Mouse (Mus musculus) heart, postnatal 0 days (tissue): Measurements from ENCODE around the gene Trpm4. TPM values are rescaled to one million over a fixed set of nuclear protein-coding genes. Genes with fewer than 3 reads are reported as not detected.

Experiments
- ATAC-seq: fragments of 200-750 bp; cut with Nextera tagmentation; 2 replicates; pipeline ENCODE4 v1.8.0; 2017; ENCODE audit warnings: low read depth, moderate number of reproducible peaks, moderate library complexity; ENCODE audit not compliant: insufficient read depth
- DNase-seq: peaks from one replicate; pipeline ENCODE4 v3.0.0-alpha.2; 2016; ENCODE audit warnings: low spot score
- H3K27ac ChIP-seq: fragments of 300-500 bp; sonication (generic); 2 replicates; pipeline ENCODE4 v1.5.1; 2014; ENCODE audit warnings: low read depth, mild to moderate bottlenecking
- H3K27me3 ChIP-seq: fragments of 300-500 bp; sonication (generic); 2 replicates; pipeline ENCODE4 v1.6.1; 2014; ENCODE audit warnings: low read length, mixed read lengths; ENCODE audit not compliant: control insufficient read depth, insufficient read depth
- H3K36me3 ChIP-seq: fragments of 300-500 bp; sonication (generic); replicated peaks from 2 replicates; pipeline ENCODE4 v1.6.1; 2014; ENCODE audit warnings: low read length, mixed read lengths; ENCODE audit not compliant: control insufficient read depth, insufficient read depth
- H3K4me1 ChIP-seq: fragments of 300-500 bp; sonication (generic); 2 replicates; pipeline ENCODE4 v1.6.1; 2014; ENCODE audit warnings: antibody characterized with exemption; ENCODE audit not compliant: control insufficient read depth, insufficient read depth
- H3K4me2 ChIP-seq: fragments of 300-500 bp; sonication (generic); 2 replicates; pipeline ENCODE4 v1.6.1; 2014; ENCODE audit warnings: low read depth, mild to moderate bottlenecking, low read length, moderate library complexity
- H3K4me3 ChIP-seq: fragments of 300-500 bp; sonication (generic); 2 replicates; pipeline ENCODE4 v1.5.1; 2014; ENCODE audit warnings: low read depth, low read length
- H3K9ac ChIP-seq: fragments of 300-500 bp; sonication (generic); replicated peaks from 2 replicates; pipeline ENCODE4 v1.6.1; 2014; ENCODE audit warnings: low read depth, low read length, mixed read lengths
- H3K9me3 ChIP-seq: fragments of 300-500 bp; sonication (generic); replicated peaks from 2 replicates; pipeline ENCODE4 v1.6.1; 2016; ENCODE audit warnings: low read length; ENCODE audit not compliant: control insufficient read depth
- CTCF ChIP-seq: IDR thresholded peaks from 2 replicates; pipeline ENCODE4 v1.5.1; 2016; ENCODE audit warnings: antibody characterized with exemption, control low read depth, low read depth
- EP300 ChIP-seq: IDR thresholded peaks from 2 replicates; pipeline ENCODE4 v1.6.1; 2016; ENCODE audit warnings: antibody characterized with exemption, low read depth
- WGBS: fragments of 180-500 bp; shearing (Covaris S2); extraction: QIAGEN DNeasy Blood & Tissue Kit; methylation state at CpG from one replicate; pipeline ENCODE4 v1.1.7; 2014; 5-methylcytosine and 5-hydroxymethylcytosine counted together
- polyA plus RNA-seq: library from polyadenylated mRNA; unstranded; fragments of >200 nt; fragmentation: Nextera tagmentation; extraction: Ambion mirVana; gene quantifications from 2 replicates; pipeline ENCODE4 v1.2.1, GENCODE M21; 2015
- total RNA-seq: library from RNA; depleted of rRNA; stranded (reverse); fragments of >200 nt; gene quantifications from 2 replicates; pipeline ENCODE4 v1.2.3, GENCODE M21; 2014; ENCODE audit warnings: low replicate concordance; rRNA removed

Trpm4 gene
- total RNA-seq (15.8 and 44.0 TPM in 2 replicates), polyA plus RNA-seq (14.2 and 15.2 TPM in 2 replicates)

GRCm38 (mm10) chr7:45333431-45333982 is at the start of gene Trpm4:
Gene Trpm4, minus strand, starts transcription at chr7:45333780.
- Histone ChIP-seq H3K27ac (peak within 1 kb of the TSS; percentile 88), H3K27me3 (no peaks in the 10 kb centered on the region), H3K36me3 (no peaks in the 10 kb centered on the region), H3K9ac (peak within 1 kb of the TSS; percentile 63), H3K4me1 (peaks cover 22% of the 10 kb centered on the region), H3K4me2 (peak within 1 kb of the TSS; percentile 81), H3K9me3 (no peaks in the 10 kb centered on the region), H3K4me3 (peak within 1 kb of the TSS; percentile 65)
- peak; percentile 74 for ATAC-seq
- 0% methylated on average over 38 of the region's 38 CpGs for WGBS
- DNase-seq = peak; percentile 82
- TF ChIP-seq EP300 (no peak), CTCF (no peak)

- H3K27ac ChIP-seq = no peak overlapping the region
- DNase-seq (no peak), ATAC-seq (no peak)
- no peaks in the 10 kb centered on the region for H3K27me3 ChIP-seq
- no peak overlapping the region for H3K4me2 ChIP-seq
- no peak overlapping the region for H3K9ac ChIP-seq
- no peak overlapping the region for H3K4me3 ChIP-seq
- 87% methylated on average over 1 of the region's 1 CpGs for WGBS
- H3K36me3 ChIP-seq = peaks cover 83% of the 10 kb centered on the region
- no peaks in the 10 kb centered on the region for H3K9me3 ChIP-seq
- TF ChIP-seq CTCF = no peak
- no peak for TF ChIP-seq EP300
- no peaks in the 10 kb centered on the region for H3K4me1 ChIP-seq
Observed at GRCm38 (mm10) chr7:45376057-45376456, 42.5 kb upstream of the Trpm4 start.

GRCm38 (mm10) chr7:45374620-45375019 is 41.0 kb upstream of the Trpm4 start:
- H3K36me3 ChIP-seq = peaks cover 68% of the 10 kb centered on the region
- 91% methylated on average over 8 of the region's 8 CpGs for WGBS
- H3K27me3 ChIP-seq = peaks cover 2% of the 10 kb centered on the region; the same call in 1 of the 2 replicates
- no peak overlapping the region for H3K27ac ChIP-seq
- H3K4me3 ChIP-seq = no peak overlapping the region
- H3K4me2 ChIP-seq = no peak overlapping the region
- peaks cover 11% of the 10 kb centered on the region for H3K4me1 ChIP-seq
- DNase-seq (no peak), ATAC-seq (no peak)
- no peak for TF ChIP-seq EP300
- no peak overlapping the region for H3K9ac ChIP-seq
- no peaks in the 10 kb centered on the region for H3K9me3 ChIP-seq

- Histone ChIP-seq H3K27ac (no peak overlapping the region), H3K9me3 (no peaks in the 10 kb centered on the region), H3K4me3 (no peak overlapping the region), H3K4me1 (peaks cover 18% of the 10 kb centered on the region), H3K36me3 (peaks cover 46% of the 10 kb centered on the region), H3K9ac (no peak overlapping the region), H3K27me3 (peaks cover 18% of the 10 kb centered on the region), H3K4me2 (no peak overlapping the region)
- no peak for TF ChIP-seq CTCF
- no peak for TF ChIP-seq EP300
- DNase-seq (no peak), ATAC-seq (no peak)
- WGBS = 75% methylated on average over 5 of the region's 5 CpGs
Observed at GRCm38 (mm10) chr7:45372371-45372770, 38.8 kb upstream of the Trpm4 start.

GRCm38 (mm10) chr7:45370475-45371311 is 37.1 kb upstream of the Trpm4 start, which contains the start of gene Lin7b:
Gene Lin7b, minus strand, starts transcription at chr7:45370583.
- peak within 1 kb of the TSS; percentile 88 for H3K4me2 ChIP-seq
- H3K4me3 ChIP-seq = peak within 1 kb of the TSS; percentile 51
- 0 out of 2 replicates have a peak within 1 kb of the TSS, but pooled peaks have one; percentile 2 for H3K9ac ChIP-seq
- H3K9me3 ChIP-seq = no peaks in the 10 kb centered on the region
- H3K36me3 ChIP-seq = peaks cover 29% of the 10 kb centered on the region
- TF ChIP-seq CTCF (no peak), EP300 (no peak)
- no peak within 1 kb of the TSS for H3K27ac ChIP-seq
- peaks cover 27% of the 10 kb centered on the region for H3K4me1 ChIP-seq
- ATAC-seq = peak; percentile 62
- WGBS = 8% methylated on average over 28 of the region's 28 CpGs
- H3K27me3 ChIP-seq = peaks cover 27% of the 10 kb centered on the region
- DNase-seq = peak; percentile 63
